Mouse (Mus musculus) erythroblast, embryonic 14.5 days (primary cell): ENCODE data around the gene Il11.

Experiments used
- GATA1 ChIP-seq: IDR thresholded peaks from 2 replicates; pipeline ENCODE4 v1.6.1; 2012; ENCODE audit warnings: low read length, inconsistent platforms, mixed read lengths
- TAL1 ChIP-seq: IDR thresholded peaks from 3 replicates; pipeline ENCODE4 v1.6.1; 2012; ENCODE audit warnings: low read length, inconsistent platforms, mixed read lengths

- TF ChIP-seq TAL1, result no peak
- no peak for TF ChIP-seq GATA1
Observed at GRCm38 (mm10) chr7:4806716-4807115, 24.1 kb upstream of the Il11 start.
